Mouse (Mus musculus): ENCODE results near the gene Iars2.

The Iars2 gene

DNA sequence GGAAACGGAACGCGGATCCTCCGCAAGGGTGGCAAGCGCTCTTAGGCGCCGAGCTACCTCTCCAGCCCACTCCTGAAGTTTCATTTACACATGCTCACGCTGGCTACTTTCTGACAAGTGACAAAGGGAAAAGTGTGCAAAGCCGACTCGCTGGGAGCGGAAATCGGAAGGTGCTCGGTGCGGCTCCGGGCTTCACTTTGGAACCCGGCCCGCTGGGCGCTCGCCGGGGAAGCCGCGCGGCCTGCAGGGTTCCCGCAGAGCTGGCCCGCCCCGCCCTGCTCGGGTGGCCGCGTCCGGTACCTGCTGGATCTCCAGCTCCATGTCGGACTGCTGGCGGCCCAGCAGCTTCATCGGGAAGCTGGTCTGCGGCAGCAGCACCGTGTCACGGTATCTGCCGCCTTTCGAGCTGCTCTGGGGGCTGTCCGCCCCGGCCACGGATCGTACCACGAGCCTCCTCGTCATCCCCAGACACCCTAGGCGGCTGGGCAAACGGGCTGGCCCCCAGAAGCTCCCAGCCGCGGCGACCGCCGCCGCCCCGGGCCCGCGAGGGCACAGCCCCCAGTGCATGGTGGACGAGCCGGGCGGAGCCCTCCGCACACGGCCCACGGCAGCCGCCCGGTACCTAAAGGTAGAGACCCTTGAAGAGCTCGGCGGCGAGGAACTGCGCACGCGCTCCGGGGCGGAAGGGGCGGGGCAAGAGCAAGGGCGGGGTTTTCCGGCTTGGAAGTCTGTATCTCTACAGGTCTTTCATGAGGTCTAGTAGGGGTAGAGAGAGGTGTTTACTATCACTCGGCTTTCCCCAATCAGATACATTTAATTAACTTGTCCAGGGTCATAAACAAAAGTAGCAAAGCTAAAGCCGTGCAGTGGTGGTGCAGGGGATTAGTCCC is at the start of gene Iars2:
Iars2 (minus strand) TSS at position 676 of the 890 bp plus-strand sequence.
- in situ Hi-C loops (cut with MboI; ENCODE audit: unreplicated experiment in 2 of 2): loop anchor here in 1 of 2 experiments (10.0 kb wide), 1 partner anchor 76 kb away; no protein-coding TSS in a partner anchor

DNA sequence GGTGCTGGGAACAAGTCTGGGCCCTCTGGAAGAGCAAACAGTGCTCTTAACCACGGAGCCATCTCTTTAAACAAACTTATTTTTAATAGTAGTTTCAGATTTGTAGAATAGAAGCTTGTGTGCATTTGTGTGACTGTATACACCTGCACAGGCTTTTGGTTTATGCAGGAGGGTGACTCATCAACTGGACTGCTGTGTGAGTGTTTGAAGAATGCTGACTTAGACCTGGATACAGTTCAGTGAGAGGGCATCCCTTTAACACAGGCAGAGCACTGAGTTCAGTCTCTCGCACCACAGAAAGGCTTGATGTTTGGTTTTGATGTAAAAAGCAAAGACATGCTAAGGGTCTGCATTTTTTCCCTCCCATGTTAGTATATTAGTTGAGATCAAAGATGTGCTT is 48.2 kb upstream of the Iars2 start:
- in situ Hi-C loops (cut with MboI; ENCODE audit: unreplicated experiment in 2 of 2): no loop called here

DNA sequence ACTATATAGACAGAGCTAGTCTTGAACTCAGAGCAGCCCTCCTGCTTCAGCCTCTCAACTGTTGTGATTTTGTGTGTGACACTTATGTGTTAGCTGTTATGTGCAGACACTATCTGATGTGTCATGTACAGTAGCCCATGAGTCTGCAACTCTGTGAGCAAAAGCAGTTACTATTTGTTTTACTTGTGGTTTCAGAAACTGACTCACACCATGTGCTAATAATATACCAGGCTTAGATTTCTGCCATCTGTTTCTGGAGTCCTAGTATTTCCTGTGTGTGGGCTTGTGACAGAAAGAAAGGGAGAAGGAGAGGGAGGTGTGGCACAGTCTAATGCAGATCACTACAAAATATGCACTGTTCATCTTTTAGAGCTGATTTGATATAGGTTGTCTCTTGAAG is 47.2 kb upstream of the Iars2 start:
- in situ Hi-C loops (cut with MboI; ENCODE audit: unreplicated experiment in 2 of 2): no loop called here

DNA sequence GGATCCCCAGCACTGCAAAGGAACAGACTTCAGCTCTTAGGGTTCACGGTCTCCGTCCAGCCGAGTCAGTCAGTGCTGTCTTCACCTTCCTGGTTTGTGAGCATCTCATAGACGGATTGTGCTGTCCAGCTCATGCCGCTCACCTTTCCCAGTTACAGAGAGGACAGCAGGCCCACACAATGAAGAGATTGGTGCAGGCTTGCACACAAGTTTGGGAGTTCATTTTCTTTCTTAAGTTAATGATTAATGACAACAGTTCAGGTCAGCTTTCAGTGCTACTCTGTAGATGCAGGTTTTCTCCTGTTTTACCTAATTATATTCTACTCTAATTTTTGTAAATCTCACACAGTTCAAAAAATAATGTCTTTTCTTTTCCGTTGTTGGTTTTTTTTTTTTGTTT is 40.8 kb upstream of the Iars2 start:
- in situ Hi-C loops (cut with MboI; ENCODE audit: unreplicated experiment in 2 of 2): no loop called here

DNA sequence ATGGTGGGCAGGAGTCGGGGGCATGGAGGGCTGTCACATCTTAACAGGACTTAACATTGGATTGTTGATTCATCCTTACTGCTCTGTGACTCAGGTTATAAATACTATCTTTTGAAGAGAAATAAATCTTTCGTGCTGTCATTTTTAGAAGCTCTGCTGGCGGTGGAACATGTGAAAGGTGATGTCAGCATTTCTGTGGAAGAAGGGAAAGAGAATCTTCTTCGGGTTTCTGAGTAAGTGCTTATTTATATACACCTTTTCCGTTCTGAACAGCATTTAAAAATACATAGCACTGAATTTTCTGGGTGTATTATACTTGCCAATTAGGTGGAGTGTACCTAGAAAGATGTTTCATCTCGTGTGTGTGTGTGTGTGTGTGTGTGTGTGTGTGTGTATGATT is 38.2 kb upstream of the Iars2 start:
- in situ Hi-C loops (cut with MboI; ENCODE audit: unreplicated experiment in 2 of 2): no loop called here

DNA sequence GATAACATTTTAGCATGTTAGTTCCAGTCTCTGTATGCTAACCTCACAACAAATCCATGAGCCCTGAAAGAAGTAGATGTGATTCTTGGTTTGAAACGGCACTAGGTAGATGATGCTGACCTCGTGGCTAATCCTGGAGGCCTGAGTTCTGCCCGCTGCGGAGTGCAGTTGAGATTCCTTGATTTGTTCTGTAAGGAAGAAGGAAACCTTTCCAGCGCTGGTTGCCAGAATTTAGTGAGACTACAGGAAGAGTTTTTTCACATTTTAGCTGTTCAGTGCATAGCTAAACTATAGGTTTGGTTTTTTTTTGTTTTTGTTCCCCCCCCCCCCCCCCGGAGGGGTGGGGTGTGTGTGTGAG is 35.0 kb upstream of the Iars2 start:
- in situ Hi-C loops (cut with MboI; ENCODE audit: unreplicated experiment in 2 of 2): no loop called here

DNA sequence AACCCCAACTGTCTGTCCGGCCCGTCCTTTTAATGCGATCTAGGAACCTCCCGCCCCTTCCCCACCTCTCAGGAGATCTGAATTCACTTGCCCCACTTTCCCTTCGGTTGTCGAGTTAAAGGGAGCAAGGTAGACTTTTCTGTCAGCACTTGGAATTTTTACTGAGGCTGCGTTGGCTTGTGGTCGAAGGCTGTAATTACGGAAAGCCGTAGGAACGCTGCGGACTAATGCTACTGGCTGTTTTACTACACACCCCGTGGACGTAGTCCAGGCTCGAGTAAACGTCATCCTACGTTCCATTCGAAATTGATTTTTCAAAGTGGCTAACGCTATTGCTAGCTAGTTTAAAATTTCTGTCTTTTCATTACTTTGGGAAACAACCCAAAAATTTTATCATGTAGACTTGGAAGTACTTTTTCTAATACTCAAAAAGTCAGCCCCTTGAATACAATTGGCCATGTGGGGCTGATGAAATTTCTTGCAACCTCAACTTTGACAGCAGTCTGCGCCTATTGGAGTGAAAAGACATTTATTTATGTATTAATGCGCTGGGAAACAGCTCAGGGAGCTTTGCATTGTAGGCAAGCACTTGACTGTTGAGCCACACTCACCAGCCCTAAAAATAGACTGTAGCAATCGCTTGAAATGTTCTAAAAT is 34.5 kb upstream of the Iars2 start:
- in situ Hi-C loops (cut with MboI; ENCODE audit: unreplicated experiment in 2 of 2): no loop called here

DNA sequence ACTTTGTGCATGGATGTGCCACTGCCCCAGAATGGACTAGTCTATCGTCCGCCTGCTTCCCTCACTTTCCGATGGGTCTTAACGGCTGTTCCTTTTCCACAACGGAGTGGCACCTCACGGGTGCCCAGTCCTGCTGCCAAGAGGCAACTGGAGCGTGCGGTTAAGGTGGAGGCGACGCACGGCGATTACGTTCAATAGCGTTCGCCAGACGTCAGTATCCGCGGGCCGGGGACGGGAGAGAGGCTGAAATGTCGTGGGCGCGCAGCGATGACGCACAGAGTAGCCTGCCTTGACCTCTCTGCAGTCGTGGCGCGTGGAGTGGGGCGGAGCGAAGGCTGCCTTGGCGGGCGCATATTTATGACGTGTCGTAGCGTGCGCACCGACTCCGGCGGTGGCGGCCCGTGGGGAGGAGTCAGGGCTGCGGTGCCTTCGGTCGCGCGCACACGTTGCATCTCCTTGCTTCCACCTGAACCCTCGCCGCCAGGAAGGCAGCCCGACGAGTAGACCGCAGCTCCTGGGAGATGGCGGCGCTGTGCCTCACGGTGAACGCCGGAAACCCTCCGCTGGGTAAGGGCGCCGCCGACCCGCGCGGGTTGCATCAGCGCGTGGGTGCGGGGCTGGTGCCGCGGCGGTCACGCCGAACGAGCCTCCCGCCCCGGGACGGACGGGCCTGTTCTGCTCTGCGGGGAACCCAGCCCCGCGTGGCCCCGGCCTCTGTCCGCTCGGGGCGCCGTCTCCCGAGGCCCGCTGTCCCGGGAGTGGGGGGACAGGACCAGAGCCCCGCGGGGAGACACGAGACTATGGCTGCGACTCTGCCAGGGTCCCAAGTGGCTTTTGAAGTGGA is 33.7 kb upstream of the Iars2 start, which contains the start of gene Eprs:
Eprs (plus strand) TSS at position 368 of the 844 bp plus-strand sequence.
- in situ Hi-C loops (cut with MboI; ENCODE audit: unreplicated experiment in 2 of 2): no loop called here

DNA sequence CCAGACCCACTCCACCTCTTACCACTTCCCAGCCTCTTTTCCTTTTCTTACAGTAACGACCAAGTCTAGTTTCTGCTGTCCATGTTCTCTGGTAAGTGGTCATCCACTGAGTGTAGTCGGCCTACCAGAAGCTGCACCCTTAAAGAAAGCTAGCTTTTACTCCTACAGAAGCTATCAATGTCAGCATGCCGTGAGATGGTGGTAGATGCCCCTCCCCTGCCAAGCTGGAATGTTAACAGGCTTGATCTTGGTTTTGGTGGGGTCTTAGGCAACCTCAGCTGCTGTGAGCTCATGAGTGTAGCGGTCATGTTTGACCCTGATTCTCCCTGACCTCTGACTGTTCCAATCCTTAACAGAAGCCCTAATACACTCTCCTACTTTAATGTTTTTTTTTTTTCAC is 29.0 kb upstream of the Iars2 start:
- in situ Hi-C loops (cut with MboI; ENCODE audit: unreplicated experiment in 2 of 2): no loop called here

DNA sequence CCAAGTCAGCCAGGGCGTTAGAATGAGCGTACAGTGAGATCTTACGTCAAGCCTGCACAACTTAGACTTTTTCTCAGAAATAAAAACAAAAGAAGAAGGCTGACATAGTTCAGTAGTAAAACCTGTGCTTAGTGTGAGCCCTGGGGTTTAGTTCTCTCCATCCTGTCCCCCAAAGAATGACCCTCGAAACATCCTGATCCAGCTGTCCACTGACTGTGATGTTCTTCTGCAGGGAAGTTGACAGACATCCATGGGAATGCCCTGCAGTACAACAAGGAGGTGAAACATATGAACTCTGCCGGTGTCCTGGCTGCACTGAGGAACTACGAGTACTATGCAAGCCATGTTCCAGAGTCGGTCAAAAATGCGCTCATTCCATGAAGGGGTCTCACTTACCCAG is 27.1 kb upstream of the Iars2 start:
- in situ Hi-C loops (cut with MboI; ENCODE audit: unreplicated experiment in 2 of 2): no loop called here

DNA sequence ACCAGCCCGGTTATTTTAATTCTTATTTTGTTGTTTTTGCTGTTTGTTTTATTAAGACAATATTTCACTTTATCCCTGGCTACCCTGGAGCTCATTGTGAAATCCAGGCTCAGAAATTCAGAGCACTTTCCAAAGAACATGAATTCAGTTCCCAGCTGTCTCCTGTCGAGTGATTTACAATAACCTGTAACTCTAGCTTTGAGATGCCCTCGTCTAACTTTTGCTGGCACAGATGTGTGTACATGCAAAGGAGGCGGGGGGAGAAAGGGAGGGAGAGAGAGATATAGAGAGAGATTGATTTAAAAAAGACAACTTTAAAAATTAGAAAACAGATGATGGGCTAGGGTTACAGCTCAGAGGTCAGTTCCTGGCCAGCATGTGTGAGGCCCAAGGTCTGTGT is 25.5 kb upstream of the Iars2 start:
- in situ Hi-C loops (cut with MboI; ENCODE audit: unreplicated experiment in 2 of 2): no loop called here

DNA sequence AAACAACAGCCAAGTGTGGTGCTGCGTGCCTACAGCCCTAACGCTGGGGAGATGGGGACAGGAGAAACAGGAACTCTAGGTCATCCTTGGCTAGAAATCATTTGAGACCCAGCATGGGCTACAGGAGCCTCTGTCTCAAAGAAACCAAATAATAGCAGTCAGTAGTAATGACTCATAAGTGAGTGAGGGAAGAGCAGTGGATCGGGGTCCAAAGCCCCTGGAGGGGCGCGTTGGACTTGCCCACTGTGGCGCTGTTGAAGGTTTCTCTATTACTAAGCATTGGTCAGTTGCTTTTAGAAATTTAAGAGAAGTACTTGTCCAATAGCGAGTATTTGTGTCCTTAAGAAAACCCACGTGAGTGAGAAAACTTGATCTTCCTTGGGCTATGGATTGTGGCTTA is 24.2 kb upstream of the Iars2 start:
- in situ Hi-C loops (cut with MboI; ENCODE audit: unreplicated experiment in 2 of 2): no loop called here

DNA sequence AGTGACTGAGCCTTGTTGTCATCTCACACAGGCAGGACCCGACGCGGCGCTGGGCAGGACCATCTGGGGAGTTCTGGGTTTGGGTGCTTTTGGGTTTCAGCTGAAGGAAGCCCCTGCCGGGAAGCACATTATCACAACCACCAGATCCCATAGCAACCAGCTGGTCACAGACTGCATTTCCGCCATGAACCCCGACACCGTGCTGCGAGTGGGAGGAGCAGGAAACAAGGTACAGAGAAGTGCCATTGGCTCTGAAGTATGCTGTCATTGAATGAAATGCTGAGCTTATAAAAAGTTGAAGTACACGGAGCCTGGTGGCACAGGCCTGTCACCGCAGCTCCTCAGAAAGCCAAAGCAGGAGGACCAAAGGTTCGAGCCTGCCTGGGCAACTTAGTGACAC is 23.0 kb upstream of the Iars2 start:
- in situ Hi-C loops (cut with MboI; ENCODE audit: unreplicated experiment in 2 of 2): no loop called here

DNA sequence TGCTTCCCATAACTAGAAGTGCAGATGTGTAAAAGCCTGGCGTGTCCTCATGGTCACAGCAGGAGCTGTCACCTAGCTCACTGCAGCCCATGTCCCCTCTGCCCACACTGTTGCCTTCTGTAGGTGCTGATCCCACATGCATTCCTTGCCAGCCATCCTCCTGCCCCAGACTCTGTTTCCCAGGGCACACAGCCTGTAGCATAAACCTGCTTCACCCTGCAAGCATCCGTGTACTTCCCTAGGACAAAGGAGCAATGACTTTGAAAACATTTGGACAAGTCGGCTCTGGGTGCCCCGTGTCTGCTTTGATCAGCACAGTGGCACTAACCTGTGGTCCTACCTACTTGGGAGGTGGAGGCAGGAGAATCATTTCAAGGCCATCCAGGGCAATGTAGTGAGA is 21.4 kb upstream of the Iars2 start:
- in situ Hi-C loops (cut with MboI; ENCODE audit: unreplicated experiment in 2 of 2): no loop called here

DNA sequence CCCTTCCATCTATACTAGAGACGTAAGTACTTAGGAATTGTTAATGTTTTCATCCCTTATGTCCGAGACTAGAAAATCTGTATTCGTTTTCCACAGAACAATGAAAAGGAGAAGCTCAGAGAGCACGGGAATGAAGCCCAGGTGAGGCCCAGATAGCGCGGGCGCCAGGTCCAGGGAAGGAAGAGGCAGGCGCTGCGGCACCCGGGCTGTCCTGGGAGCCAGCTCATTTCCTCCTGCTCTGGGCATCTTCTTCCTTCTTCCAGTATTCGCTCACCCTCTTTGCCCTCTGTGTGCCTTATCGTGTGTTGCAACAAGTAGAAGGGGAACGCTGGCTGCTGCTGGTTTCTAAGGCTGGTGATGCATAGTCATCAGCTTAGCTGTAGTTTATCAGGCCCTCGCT is 20.5 kb upstream of the Iars2 start:
- in situ Hi-C loops (cut with MboI; ENCODE audit: unreplicated experiment in 2 of 2): no loop called here

DNA sequence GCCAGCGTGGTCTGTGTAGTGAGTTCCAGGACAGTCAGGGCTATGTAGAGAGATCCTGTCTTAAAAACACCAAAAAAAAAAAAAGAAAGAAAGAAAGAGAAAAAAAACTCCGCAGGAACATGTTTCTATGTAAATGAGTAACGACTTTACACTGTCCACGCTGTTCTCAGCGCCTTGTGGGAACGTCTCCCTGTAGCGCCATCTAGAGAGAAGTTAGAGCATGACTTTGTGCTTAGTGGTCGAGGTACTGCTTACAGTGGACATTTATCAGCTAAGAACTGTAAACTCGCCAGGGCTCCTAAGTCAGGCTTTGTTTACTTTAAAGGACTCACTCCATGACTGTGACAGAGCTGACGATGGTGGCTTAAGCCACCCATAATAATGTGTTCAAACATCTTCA is 17.0 kb upstream of the Iars2 start:
- in situ Hi-C loops (cut with MboI; ENCODE audit: unreplicated experiment in 2 of 2): no loop called here

DNA sequence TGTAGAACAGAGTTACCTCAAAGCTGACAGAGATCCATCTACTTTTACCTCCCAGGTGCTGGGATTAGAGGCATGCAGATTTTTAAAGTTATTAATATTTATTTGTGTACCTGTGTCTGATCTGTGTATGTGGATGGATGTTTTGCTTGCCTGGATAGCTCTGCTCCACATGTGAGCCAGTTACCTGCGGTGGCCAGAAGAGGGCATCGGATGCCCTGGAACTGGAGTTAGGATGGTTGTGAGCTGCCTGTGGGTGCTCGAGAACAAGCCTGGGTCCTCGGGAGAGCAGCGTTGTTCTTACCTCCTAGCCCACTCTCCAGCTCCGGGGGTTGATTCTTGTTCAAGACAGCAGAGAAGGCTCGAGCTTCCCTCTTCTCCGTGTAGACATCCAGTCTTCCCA is 14.2 kb upstream of the Iars2 start:
- in situ Hi-C loops (cut with MboI; ENCODE audit: unreplicated experiment in 2 of 2): no loop called here

DNA sequence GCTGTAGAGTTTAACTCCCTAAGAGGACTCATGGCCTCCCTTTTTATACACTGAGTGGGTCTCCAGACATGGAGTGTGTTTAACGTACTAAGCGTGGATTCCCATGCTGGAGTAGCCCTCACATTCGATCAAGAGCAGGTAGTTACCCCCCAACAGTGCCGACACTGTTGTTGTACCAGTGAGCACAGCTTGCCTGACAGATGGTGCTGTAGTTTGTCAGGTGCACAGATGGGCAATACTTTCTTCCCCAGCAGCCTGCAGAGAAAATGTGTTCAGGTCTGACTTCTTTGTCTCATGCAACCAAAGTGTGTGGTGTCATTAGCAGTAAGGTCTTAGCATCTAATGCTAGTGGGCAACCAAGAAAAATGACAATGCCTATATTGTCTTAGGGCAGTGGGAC is 13.2 kb upstream of the Iars2 start:
- in situ Hi-C loops (cut with MboI; ENCODE audit: unreplicated experiment in 2 of 2): no loop called here

DNA sequence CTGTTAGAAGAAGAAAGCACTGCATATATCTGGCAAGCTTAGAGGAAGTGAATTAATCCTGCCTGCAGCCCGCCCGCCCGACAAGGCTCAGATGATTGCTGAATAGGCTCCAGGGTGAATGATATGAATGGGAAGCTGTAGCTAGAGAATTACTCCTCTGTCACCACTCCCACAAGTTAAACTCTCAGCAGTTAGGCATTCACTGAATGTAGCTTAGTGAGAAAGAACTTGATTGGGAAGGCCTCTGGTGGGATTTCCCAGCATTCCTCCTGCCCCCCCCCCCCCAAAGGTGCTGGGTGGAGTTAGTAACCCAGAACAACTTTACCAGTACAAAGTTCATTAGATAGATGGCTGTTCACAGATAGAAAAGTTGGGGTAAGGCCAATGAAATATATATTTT is 7.3 kb upstream of the Iars2 start:
- in situ Hi-C loops (cut with MboI; ENCODE audit: unreplicated experiment in 2 of 2): no loop called here

DNA sequence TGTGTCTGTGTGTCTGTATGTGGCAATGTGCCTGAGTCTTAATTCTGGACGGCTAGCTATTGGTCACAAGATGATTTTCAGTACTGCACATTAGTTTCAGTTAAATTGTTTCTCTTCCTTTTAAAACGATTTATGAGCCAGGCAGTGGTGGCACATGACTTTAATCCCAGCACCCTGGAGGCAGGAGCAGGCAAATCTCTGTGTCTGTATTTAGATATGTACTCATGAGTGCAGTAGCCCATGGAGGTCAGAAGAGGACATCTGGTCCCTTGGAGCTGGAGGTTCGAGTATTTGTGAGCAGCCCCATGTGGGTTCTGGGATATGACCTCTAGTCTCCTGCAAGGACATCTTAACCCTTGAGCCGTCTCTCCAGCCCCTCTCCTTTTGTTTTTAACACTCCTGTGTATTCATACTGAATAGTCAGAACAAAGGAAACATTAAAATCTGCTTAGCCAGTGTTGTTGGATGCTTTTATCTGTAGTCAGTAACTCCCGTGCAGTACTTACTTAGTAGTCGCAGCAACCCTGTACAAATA is 6.1 kb upstream of the Iars2 start:
- in situ Hi-C loops (cut with MboI; ENCODE audit: unreplicated experiment in 2 of 2): no loop called here

DNA sequence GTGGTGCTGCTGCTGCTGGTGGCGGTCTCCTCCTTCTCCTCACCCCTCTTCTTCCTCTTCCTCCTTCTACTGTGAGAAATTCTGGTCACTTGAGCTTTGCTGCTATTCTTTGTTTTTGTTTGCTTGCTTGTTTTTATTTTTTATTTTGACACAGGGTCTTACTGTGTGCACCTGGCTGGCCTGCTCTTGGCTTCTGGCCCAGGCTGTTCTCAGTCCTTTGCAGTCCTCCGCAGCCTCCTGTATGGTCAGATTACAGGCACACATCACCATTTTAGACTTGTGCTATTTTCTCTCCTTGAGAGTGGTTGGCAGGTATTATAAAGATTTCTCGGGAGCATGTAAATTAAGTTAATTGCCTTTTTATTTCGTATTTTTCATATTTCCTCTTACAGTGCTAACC is 4.9 kb upstream of the Iars2 start:
- in situ Hi-C loops (cut with MboI; ENCODE audit: unreplicated experiment in 2 of 2): no loop called here
